ENCODE assay signal across 10 mouse cellular contexts in genomic region chr13:20173987-20174654, GRCm38 (mm10).
DNase-seq lines count a peak whose midpoint lies in the region; ATAC-seq and TF ChIP-seq lines count a peak whose summit lies in the region.
"Had no signal": no experiment of that assay in that cellular context is flagged by ENCODE, and none has a peak within 500 bp of the region (broad histone marks: within the 10 kb centered on the region; RNA-seq: fewer than 3 reads in every experiment).

No protein-coding gene starts in this region.

- dilution Hi-C loops in CH12.LX (cut with MboI; ENCODE audit: extremely low pct_ligation_motif_present, extremely low pct_unique_long_range_greater_than_20kb, low sequenced_read_pairs), result no loop called here

- H3K4me1 ChIP-seq in CH12.LX (ENCODE audit: control insufficient read depth in 1 of 2, insufficient read depth in 2 of 2), result peaks cover 8 to 75% of the 10 kb centered on the region in 2 experiments
- H3K4me1 ChIP-seq in heart, embryonic 16.5 days (ENCODE audit: control insufficient read depth, insufficient read depth, low read length), result peaks cover 12% of the 10 kb centered on the region
- H3K4me1 ChIP-seq in liver, embryonic 14.5 days (replicated peaks; ENCODE audit: control insufficient read depth in 2 of 2, insufficient read depth in 2 of 2, low read length in 1 of 2), result peaks cover 0 to 15% of the 10 kb centered on the region in 2 experiments; a peak in 2 of 4 replicates
- H3K4me1 ChIP-seq in forebrain, embryonic 14.5 days (ENCODE audit: control insufficient read depth, insufficient read depth, low read length), result no peaks in the 10 kb centered on the region
- no peaks in the 10 kb centered on the region for H3K4me1 ChIP-seq in forebrain, embryonic 12.5 days
- H3K4me1 ChIP-seq in forebrain, embryonic 15.5 days, result no peaks in the 10 kb centered on the region
- H3K4me1 ChIP-seq: neural tube, embryonic 12.5 days had no signal

- TF ChIP-seq CTCF in CH12.LX (conservative IDR thresholded peaks at IDR 0.05 in 1 of 2, IDR thresholded peaks at IDR 0.05 in 1 of 2; ENCODE audit: low read depth in 2 of 2, low read length in 2 of 2), result no peak
- TF ChIP-seq CTCF in liver, embryonic 14.5 days (IDR thresholded peaks at IDR 0.05; ENCODE audit: low read depth), result no peak

- TF ChIP-seq EP300 in CH12.LX (IDR thresholded peaks at IDR 0.05; ENCODE audit: low read length), result no peak
- no peak for TF ChIP-seq EP300 in liver, embryonic 14.5 days (IDR thresholded peaks at IDR 0.05; ENCODE audit: low read depth)

- peak; percentile 7 for DNase-seq in embryo, embryonic 9.5 days (ENCODE audit: extremely low spot score)
- no peak for DNase-seq in embryo, embryonic 10 days (ENCODE audit: low spot score)
- DNase-seq in CH12.LX (ENCODE audit: extremely low read depth), result no peak
- DNase-seq in liver, embryonic 14.5 days (ENCODE audit: low read depth in 3 of 3, low spot score in 3 of 3), result no peak
- DNase-seq in forebrain, embryonic 14.5 days (ENCODE audit: low spot score), result no peak

- TF ChIP-seq RAD21 in CH12.LX (IDR thresholded peaks at IDR 0.05; ENCODE audit: low read depth, low read length), result no peak

- no peak overlapping the region for H3K27ac ChIP-seq in CH12.LX (ENCODE audit: insufficient read depth, low read depth)
- H3K27ac ChIP-seq in heart, embryonic 16.5 days (ENCODE audit: low read length), result peak overlapping the region; percentile 82
- H3K27ac ChIP-seq in liver, embryonic 14.5 days, result peak overlapping the region; percentile 35
- no peak overlapping the region for H3K27ac ChIP-seq in forebrain, embryonic 14.5 days (ENCODE audit: low read depth, low read length)
- no peak overlapping the region for H3K27ac ChIP-seq in forebrain, embryonic 12.5 days
- H3K27ac ChIP-seq in forebrain, embryonic 15.5 days (replicated peaks), result no peak overlapping the region
- H3K27ac ChIP-seq: neural tube, embryonic 12.5 days had no signal

- H3K36me3 ChIP-seq in CH12.LX (replicated peaks in 1 of 2; ENCODE audit: control insufficient read depth in 1 of 2, insufficient read depth in 1 of 2, low read length in 1 of 2), result peaks cover 0 to 21% of the 10 kb centered on the region in 2 experiments
- H3K36me3 ChIP-seq in heart, embryonic 16.5 days (ENCODE audit: control insufficient read depth, insufficient read depth), result no peaks in the 10 kb centered on the region
- H3K36me3 ChIP-seq in liver, embryonic 14.5 days (replicated peaks; ENCODE audit: control insufficient read depth, insufficient read depth, low read depth), result no peaks in the 10 kb centered on the region
- H3K36me3 ChIP-seq in forebrain, embryonic 14.5 days (ENCODE audit: control insufficient read depth, insufficient read depth, low read length), result no peaks in the 10 kb centered on the region
- H3K36me3 ChIP-seq in forebrain, embryonic 12.5 days (replicated peaks), result no peaks in the 10 kb centered on the region
- no peaks in the 10 kb centered on the region for H3K36me3 ChIP-seq in forebrain, embryonic 15.5 days
- H3K36me3 ChIP-seq: neural tube, embryonic 12.5 days had no signal

- no peak overlapping the region for H3K9ac ChIP-seq in CH12.LX (ENCODE audit: insufficient read depth, low read depth)
- H3K9ac ChIP-seq in heart, embryonic 16.5 days (ENCODE audit: low read length), result no peak overlapping the region
- no peak overlapping the region for H3K9ac ChIP-seq in liver, embryonic 14.5 days (replicated peaks)
- no peak overlapping the region for H3K9ac ChIP-seq in forebrain, embryonic 14.5 days (ENCODE audit: low read length)
- no peak overlapping the region for H3K9ac ChIP-seq in forebrain, embryonic 12.5 days
- H3K9ac ChIP-seq in forebrain, embryonic 15.5 days (replicated peaks), result no peak overlapping the region
- H3K9ac ChIP-seq: neural tube, embryonic 12.5 days had no signal

- no peak for TF ChIP-seq POLR2A in CH12.LX (IDR thresholded peaks at IDR 0.05; ENCODE audit: low read depth, low read length)

- no peaks in the 10 kb centered on the region for H3K9me3 ChIP-seq in CH12.LX (replicated peaks; ENCODE audit: low read length)
- no peaks in the 10 kb centered on the region for H3K9me3 ChIP-seq in heart, embryonic 16.5 days (replicated peaks; ENCODE audit: control insufficient read depth, low read length)
- no peaks in the 10 kb centered on the region for H3K9me3 ChIP-seq in liver, embryonic 14.5 days (ENCODE audit: control insufficient read depth, low read length)
- no peaks in the 10 kb centered on the region for H3K9me3 ChIP-seq in forebrain, embryonic 14.5 days (replicated peaks; ENCODE audit: control insufficient read depth, low read length)
- H3K9me3 ChIP-seq in forebrain, embryonic 12.5 days, result no peaks in the 10 kb centered on the region
- H3K9me3 ChIP-seq in forebrain, embryonic 15.5 days, result no peaks in the 10 kb centered on the region
- H3K9me3 ChIP-seq: neural tube, embryonic 12.5 days had no signal

- H3K27me3 ChIP-seq in CH12.LX (replicated peaks), result no peaks in the 10 kb centered on the region
- no peaks in the 10 kb centered on the region for H3K27me3 ChIP-seq in heart, embryonic 16.5 days (ENCODE audit: control insufficient read depth, insufficient read depth, low read length)
- H3K27me3 ChIP-seq in liver, embryonic 14.5 days (ENCODE audit: control insufficient read depth, insufficient read depth, low read length), result no peaks in the 10 kb centered on the region; the same call in 1 of the 2 replicates
- no peaks in the 10 kb centered on the region for H3K27me3 ChIP-seq in forebrain, embryonic 14.5 days (replicated peaks; ENCODE audit: control insufficient read depth, insufficient read depth, low read length)
- no peaks in the 10 kb centered on the region for H3K27me3 ChIP-seq in forebrain, embryonic 12.5 days
- H3K27me3 ChIP-seq in forebrain, embryonic 15.5 days, result no peaks in the 10 kb centered on the region
- H3K27me3 ChIP-seq: neural tube, embryonic 12.5 days had no signal

- ATAC-seq in heart, embryonic 16.5 days (replicated peaks; ENCODE audit: extremely low read depth, insufficient read depth, low FRiP score), result peak; percentile 88
- peak; percentile 64 for ATAC-seq in liver, embryonic 14.5 days (ENCODE audit: insufficient read depth)
- ATAC-seq in forebrain, embryonic 14.5 days, result no peak
- ATAC-seq in forebrain, embryonic 12.5 days (ENCODE audit: low FRiP score), result no peak
- ATAC-seq in forebrain, embryonic 15.5 days (replicated peaks), result no peak

- in situ Hi-C loops in CH12.LX (cut with MboI; ENCODE audit: low pct_ligation_motif_present, low pct_unique_long_range_greater_than_20kb, low sequenced_read_pairs), result no loop called here

- H3K4me2 ChIP-seq in CH12.LX (ENCODE audit: insufficient read depth, low read depth, poor library complexity, severe bottlenecking), result no peak overlapping the region
- H3K4me2 ChIP-seq in heart, embryonic 16.5 days (ENCODE audit: low read depth, low read length), result no peak overlapping the region
- H3K4me2 ChIP-seq in liver, embryonic 14.5 days (ENCODE audit: low read depth), result no peak overlapping the region
- H3K4me2 ChIP-seq in forebrain, embryonic 14.5 days (ENCODE audit: low read length), result no peak overlapping the region
- no peak overlapping the region for H3K4me2 ChIP-seq in forebrain, embryonic 12.5 days
- no peak overlapping the region for H3K4me2 ChIP-seq in forebrain, embryonic 15.5 days (replicated peaks)
- H3K4me2 ChIP-seq: neural tube, embryonic 12.5 days had no signal

- WGBS in heart, embryonic 16.5 days, result 26% methylated on average over 10 of the region's 10 CpGs
- WGBS in liver, embryonic 14.5 days (ENCODE audit: insufficient replicate concordance), result 9% methylated on average over 10 of the region's 10 CpGs
- WGBS in forebrain, embryonic 14.5 days, result 36% methylated on average over 10 of the region's 10 CpGs
- 42% methylated on average over 10 of the region's 10 CpGs for WGBS in forebrain, embryonic 12.5 days
- WGBS in forebrain, embryonic 15.5 days, result 41% methylated on average over 10 of the region's 10 CpGs

- no peaks in the 10 kb centered on the region; the same call in 1 of the 2 replicates for H3K79me2 ChIP-seq in CH12.LX (replicated peaks; ENCODE audit: control insufficient read depth, extremely low read depth, insufficient read depth, poor library complexity, severe bottlenecking)

- H3K4me3 ChIP-seq in CH12.LX (replicated peaks in 1 of 3; ENCODE audit: low read depth in 2 of 3, low read length in 2 of 3, poor library complexity in 1 of 3), result no peak overlapping the region
- no peak overlapping the region for H3K4me3 ChIP-seq in heart, embryonic 16.5 days (ENCODE audit: low read length)
- H3K4me3 ChIP-seq in liver, embryonic 14.5 days (ENCODE audit: insufficient read depth in 1 of 2, low read depth in 2 of 2, low read length in 2 of 2), result no peak overlapping the region
- H3K4me3 ChIP-seq in forebrain, embryonic 14.5 days (ENCODE audit: low read depth, low read length), result no peak overlapping the region
- H3K4me3 ChIP-seq in forebrain, embryonic 12.5 days (replicated peaks), result no peak overlapping the region
- no peak overlapping the region for H3K4me3 ChIP-seq in forebrain, embryonic 15.5 days
- H3K4me3 ChIP-seq: erythroblast, embryonic 14.5 days; neural tube, embryonic 12.5 days had no signal

TF ChIP-seq in CH12.LX, 34 proteins besides CTCF, POLR2A, EP300 and RAD21:
- peak; percentile 21; the same call in 1 of the 2 replicates for TF ChIP-seq ZNF384 (IDR thresholded peaks at IDR 0.05; ENCODE audit: low read depth, low read length)
- TF ChIP-seq GABPA (IDR thresholded peaks at IDR 0.05; ENCODE audit: insufficient replicate concordance, low read depth, low read length), result no peak
TF ChIP-seq in CH12.LX: peak in this region for 1.

Comparison
In these comparisons a context has a peak if more than half of its experiments do, and no peak if none do; other contexts are left out.
1. H3K27ac ChIP-seq: peak in heart, embryonic 16.5 days (single experiment) and liver, embryonic 14.5 days (single experiment); none in CH12.LX (single experiment), forebrain, embryonic 14.5 days (single experiment), forebrain, embryonic 12.5 days (single experiment) and forebrain, embryonic 15.5 days (single experiment).
2. ATAC-seq: peak in heart, embryonic 16.5 days (single experiment) and liver, embryonic 14.5 days (single experiment); none in forebrain, embryonic 14.5 days (single experiment), forebrain, embryonic 12.5 days (single experiment) and forebrain, embryonic 15.5 days (single experiment).